Mouse (Mus musculus) stomach, embryonic 16.5 days (tissue): ENCODE data around the gene 4930453N24Rik. TPM values are rescaled to one million over a fixed set of nuclear protein-coding genes. Genes with fewer than 3 reads are reported as not detected.

Experiments
- ATAC-seq: fragments of 200-750 bp; cut with Nextera tagmentation; 2 replicates; pipeline ENCODE4 v1.8.0; 2017; ENCODE audit warnings: moderate number of reproducible peaks, moderate TSS enrichment; ENCODE audit not compliant: insufficient read depth, low FRiP score
- H3K27ac ChIP-seq: fragments of 300-500 bp; sonication (generic); 2 replicates; pipeline ENCODE4 v1.5.1; 2014; ENCODE audit warnings: low read length
- H3K27me3 ChIP-seq: fragments of 300-500 bp; sonication (generic); 2 replicates; pipeline ENCODE4 v1.6.1; 2014; ENCODE audit warnings: low read length, control low read depth, mixed read lengths; ENCODE audit not compliant: control insufficient read depth, insufficient read depth
- H3K36me3 ChIP-seq: fragments of 300-500 bp; sonication (generic); 2 replicates; pipeline ENCODE4 v1.6.1; 2014; ENCODE audit warnings: low read length; ENCODE audit not compliant: control insufficient read depth, insufficient read depth
- H3K4me1 ChIP-seq: fragments of 300-500 bp; sonication (generic); 2 replicates; pipeline ENCODE4 v1.6.1; 2014; ENCODE audit warnings: low read length, control low read depth, mixed read lengths; ENCODE audit not compliant: control insufficient read depth, insufficient read depth
- H3K4me2 ChIP-seq: fragments of 300-500 bp; sonication (generic); 2 replicates; pipeline ENCODE4 v1.6.1; 2014; ENCODE audit warnings: low read depth, low read length, mixed read lengths
- H3K4me3 ChIP-seq: fragments of 300-500 bp; sonication (generic); replicated peaks from 2 replicates; pipeline ENCODE4 v1.5.1; 2014; ENCODE audit warnings: mild to moderate bottlenecking, low read length
- H3K9ac ChIP-seq: fragments of 300-500 bp; sonication (generic); 2 replicates; pipeline ENCODE4 v1.6.1; 2014; ENCODE audit warnings: low read length
- H3K9me3 ChIP-seq: fragments of 300-500 bp; sonication (generic); replicated peaks from 2 replicates; pipeline ENCODE4 v1.6.1; 2016; ENCODE audit warnings: low read length, control low read depth; ENCODE audit not compliant: control insufficient read depth
- WGBS: fragments of 180-500 bp; shearing (Covaris S2); extraction: QIAGEN DNeasy Blood & Tissue Kit; methylation state at CpG from one replicate; pipeline ENCODE4 v1.1.7; 2014; 5-methylcytosine and 5-hydroxymethylcytosine counted together
- polyA plus RNA-seq: library from polyadenylated mRNA; unstranded; fragments of >200 nt; fragmentation: Nextera tagmentation; extraction: Ambion mirVana; gene quantifications from 2 replicates; pipeline ENCODE4 v1.2.1, GENCODE M21; 2015

The 4930453N24Rik gene
- polyA plus RNA-seq, 1 experiment from 2014 or later: 19.4 TPM

DNA sequence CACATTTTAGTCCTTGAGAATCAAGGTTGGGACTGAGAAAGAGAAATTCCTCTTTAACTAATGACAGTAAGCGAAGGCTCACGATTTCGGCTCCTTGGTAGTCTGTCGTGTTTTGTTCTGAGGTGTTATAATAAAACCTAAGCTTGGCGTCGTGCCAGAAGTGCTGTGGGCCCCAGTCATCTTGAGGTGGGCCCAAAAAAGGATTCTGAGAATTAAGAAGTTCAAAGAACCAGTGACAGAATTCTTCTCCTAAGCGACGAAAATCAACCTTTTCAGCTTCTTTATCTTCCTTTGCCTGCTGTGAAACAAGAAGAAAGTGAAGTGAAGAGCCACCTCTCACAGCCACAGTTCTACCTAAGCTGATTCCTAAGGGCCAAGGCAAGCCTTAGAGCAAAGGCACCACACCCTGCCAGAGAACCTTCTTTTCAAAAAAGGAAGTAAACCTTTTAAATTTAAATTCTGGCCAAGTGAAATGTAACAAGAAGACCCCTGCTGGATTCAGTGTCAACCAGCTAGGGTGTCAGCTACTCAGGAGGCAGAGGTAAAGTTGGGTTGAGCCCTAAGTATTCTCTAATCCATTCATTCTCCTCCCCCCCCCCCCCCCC is 4.2 kb downstream of the 4930453N24Rik start:
- Histone ChIP-seq H3K9ac (no peak overlapping the region), H3K4me2 (no peak overlapping the region)

DNA sequence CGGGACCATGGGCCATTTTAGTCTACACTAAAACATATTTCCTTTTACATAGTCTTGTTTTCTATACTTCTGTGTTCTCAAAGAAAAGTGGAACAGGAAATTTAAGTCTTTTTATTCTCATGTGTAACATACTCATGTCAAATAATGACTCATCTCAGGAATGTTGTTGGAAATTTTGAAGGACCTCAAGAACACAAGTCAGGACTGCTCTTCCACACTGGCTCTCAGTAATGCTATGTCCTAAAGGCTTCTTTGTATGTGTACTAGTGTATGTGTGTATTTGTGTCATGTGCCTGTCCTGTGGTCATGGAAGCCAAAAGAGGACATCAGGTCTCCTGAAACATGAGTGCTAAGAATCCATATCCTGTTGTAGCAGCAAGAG is 11.7 kb downstream of the 4930453N24Rik start:
- Histone ChIP-seq H3K4me3 (no peak overlapping the region), H3K27me3 (no peaks in the 10 kb centered on the region), H3K4me2 (no peak overlapping the region), H3K9me3 (peaks cover 9% of the 10 kb centered on the region), H3K9ac (no peak overlapping the region), H3K27ac (peak overlapping the region; percentile 33; the same call in 1 of the 2 replicates), H3K36me3 (peaks cover 11% of the 10 kb centered on the region), H3K4me1 (0 out of 2 replicates have a peak, but pooled peaks cover 6% of the 10 kb centered on the region)
- WGBS: 60% methylated on average over 1 of the region's 1 CpGs
- no peak for ATAC-seq

More for the DNA sequence above, 4.2 kb downstream of the 4930453N24Rik start:
- 88% methylated on average over 8 of the region's 8 CpGs for WGBS
- ATAC-seq: no peak
- peaks cover 9% of the 10 kb centered on the region for H3K9me3 ChIP-seq
- H3K27me3 ChIP-seq: no peaks in the 10 kb centered on the region
- H3K4me1 ChIP-seq: no peaks in the 10 kb centered on the region
- H3K36me3 ChIP-seq: peaks cover 19% of the 10 kb centered on the region
- H3K4me3 ChIP-seq: no peak overlapping the region
- no peak overlapping the region for H3K27ac ChIP-seq

- Histone ChIP-seq H3K4me1 (0 out of 2 replicates have a peak, but pooled peaks cover 6% of the 10 kb centered on the region), H3K9ac (no peak overlapping the region), H3K27me3 (no peaks in the 10 kb centered on the region), H3K4me3 (no peak overlapping the region), H3K27ac (peak overlapping the region; percentile 33; the same call in 1 of the 2 replicates), H3K4me2 (no peak overlapping the region), H3K9me3 (peaks cover 9% of the 10 kb centered on the region), H3K36me3 (peaks cover 10% of the 10 kb centered on the region)
- WGBS: 44% methylated on average over 6 of the region's 6 CpGs
- ATAC-seq: no peak
Observed at GRCm38 (mm10) chr16:64758561-64759244, 12.3 kb downstream of the 4930453N24Rik start.

DNA sequence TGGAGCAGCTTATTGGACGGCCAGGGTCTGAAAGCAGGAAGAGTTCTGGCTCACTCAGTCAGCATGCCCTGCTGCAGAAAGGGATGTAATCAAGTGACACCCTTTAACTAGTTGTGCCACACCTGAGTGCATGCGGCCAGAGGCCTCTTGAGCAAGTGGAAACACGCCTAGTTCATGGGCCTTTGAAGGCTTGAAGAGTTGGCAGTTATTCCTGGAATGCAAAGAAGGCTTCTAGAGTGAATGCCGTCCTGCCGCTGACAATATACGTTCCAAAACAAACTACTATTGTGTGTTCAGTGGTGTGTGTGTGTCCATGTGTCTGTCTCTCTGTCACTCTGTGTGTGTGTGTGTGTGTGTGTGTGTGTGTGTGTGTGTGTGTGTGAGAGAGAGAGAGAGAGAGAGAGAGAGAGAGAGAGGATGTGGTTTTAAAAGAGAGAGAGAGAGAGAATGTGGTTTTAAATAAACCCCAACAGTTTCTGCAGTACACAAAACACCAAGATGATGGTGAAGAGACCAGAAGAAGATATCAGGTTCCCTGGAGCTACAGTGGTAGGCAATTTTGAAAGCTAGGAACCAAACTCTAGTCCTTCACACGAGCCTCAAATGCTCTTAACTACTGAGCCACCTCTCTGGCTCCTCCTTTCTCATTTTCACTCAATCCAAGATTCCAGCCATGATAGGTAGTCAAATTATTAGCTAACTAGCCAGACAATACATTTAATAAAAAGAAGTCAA is 13.1 kb downstream of the 4930453N24Rik start:
- Histone ChIP-seq H3K36me3 (peaks cover 1% of the 10 kb centered on the region), H3K9ac (no peak overlapping the region), H3K4me1 (0 out of 2 replicates have a peak, but pooled peaks cover 6% of the 10 kb centered on the region), H3K27ac (no peak overlapping the region), H3K4me2 (no peak overlapping the region), H3K27me3 (no peaks in the 10 kb centered on the region), H3K9me3 (peaks cover 1% of the 10 kb centered on the region; the same call in 1 of the 2 replicates), H3K4me3 (no peak overlapping the region)
- no peak for ATAC-seq
- 78% methylated on average over 7 of the region's 7 CpGs for WGBS

DNA sequence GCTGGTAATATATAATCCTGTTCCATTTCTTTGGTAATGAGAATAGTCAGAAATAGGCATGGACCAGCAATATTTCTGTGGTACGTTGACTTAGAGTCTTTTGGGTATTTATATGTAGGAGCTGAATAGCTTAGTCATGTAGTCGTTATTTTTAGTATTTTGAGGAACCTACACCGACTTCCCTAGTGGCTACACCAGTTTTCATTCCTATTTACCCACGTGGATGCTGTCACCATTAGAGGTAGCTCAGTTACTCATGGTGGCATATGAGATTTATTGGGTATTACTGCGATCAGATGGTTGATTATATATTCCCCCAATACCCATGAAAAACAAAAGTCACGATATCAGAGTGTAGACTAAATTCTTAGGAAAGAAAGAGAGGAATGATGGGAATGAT is 14.6 kb downstream of the 4930453N24Rik start:
- no peak overlapping the region for H3K27ac ChIP-seq
- no peaks in the 10 kb centered on the region for H3K9me3 ChIP-seq
- H3K27me3 ChIP-seq: no peaks in the 10 kb centered on the region
- H3K4me1 ChIP-seq: 0 out of 2 replicates have a peak, but pooled peaks cover 6% of the 10 kb centered on the region
- 78% methylated on average over 6 of the region's 6 CpGs for WGBS
- no peaks in the 10 kb centered on the region for H3K36me3 ChIP-seq
- no peak overlapping the region for H3K4me2 ChIP-seq
- no peak for ATAC-seq
- no peak overlapping the region for H3K4me3 ChIP-seq
- no peak overlapping the region for H3K9ac ChIP-seq

- Histone ChIP-seq H3K9me3 (no peaks in the 10 kb centered on the region), H3K36me3 (no peaks in the 10 kb centered on the region), H3K9ac (no peak overlapping the region), H3K27me3 (no peaks in the 10 kb centered on the region), H3K4me3 (no peak overlapping the region), H3K27ac (no peak overlapping the region), H3K4me2 (no peak overlapping the region), H3K4me1 (0 out of 2 replicates have a peak, but pooled peaks cover 6% of the 10 kb centered on the region)
- 31% methylated on average over 3 of the region's 3 CpGs for WGBS
- ATAC-seq: no peak
Observed at GRCm38 (mm10) chr16:64754743-64755139, 16.2 kb downstream of the 4930453N24Rik start.

DNA sequence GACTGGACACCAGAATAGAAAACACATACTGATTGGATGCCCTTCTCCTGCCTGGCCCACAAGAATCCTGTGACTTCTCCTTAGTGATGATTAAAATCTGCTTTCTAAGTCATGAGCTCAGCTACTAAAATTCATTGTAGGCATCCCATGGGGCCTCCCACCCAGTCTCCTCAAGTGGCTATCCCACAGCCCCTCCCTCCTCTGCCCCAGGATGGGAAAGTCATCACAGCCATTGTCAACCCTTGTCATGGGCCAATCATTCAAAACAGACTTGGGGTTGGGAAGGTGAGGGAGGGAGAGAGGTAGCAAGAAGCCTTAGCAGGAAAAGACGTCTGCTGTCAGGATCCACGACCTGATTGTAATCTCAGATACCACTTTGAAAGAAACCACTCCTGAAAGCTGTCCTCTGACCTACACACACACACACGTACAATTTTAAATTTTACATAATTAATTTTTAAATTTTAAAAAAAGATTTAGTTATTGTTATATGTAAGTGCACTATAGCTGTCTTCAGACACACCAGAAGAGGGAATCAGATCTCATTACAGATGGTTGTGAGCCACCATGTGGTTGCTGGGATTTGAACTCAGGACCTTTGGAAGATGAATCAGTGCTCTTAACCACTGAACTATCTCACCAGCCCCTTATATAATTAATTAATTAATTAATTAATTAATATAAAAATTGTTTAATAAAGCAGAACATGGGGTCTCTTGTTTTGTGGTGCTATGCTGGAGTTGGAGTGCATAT is 16.8 kb downstream of the 4930453N24Rik start:
- 56% methylated on average over 3 of the region's 3 CpGs for WGBS
- H3K9ac ChIP-seq: no peak overlapping the region
- H3K4me1 ChIP-seq: 0 out of 2 replicates have a peak, but pooled peaks cover 3% of the 10 kb centered on the region
- ATAC-seq: no peak
- no peaks in the 10 kb centered on the region for H3K9me3 ChIP-seq
- H3K27me3 ChIP-seq: no peaks in the 10 kb centered on the region
- H3K4me2 ChIP-seq: no peak overlapping the region
- H3K27ac ChIP-seq: no peak overlapping the region
- H3K4me3 ChIP-seq: no peak overlapping the region
- no peaks in the 10 kb centered on the region for H3K36me3 ChIP-seq

DNA sequence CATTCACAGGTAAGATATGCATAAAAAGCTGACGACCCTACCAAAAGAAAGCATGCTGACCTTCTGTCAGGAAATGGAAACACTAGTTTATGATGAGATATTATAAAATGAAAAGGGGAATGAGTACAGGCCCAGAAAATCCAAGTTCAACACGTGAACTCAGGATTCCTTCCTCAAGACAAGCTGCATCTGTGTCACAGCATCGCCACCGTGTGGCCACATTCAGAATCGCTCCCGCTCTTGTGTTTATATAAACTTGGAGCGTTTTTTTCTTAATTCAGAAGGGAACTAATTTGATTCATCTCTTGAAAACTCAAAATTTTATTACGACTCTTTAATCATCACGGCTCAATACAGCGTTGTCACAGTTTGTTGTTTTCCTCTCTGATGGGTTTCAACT is 22.7 kb downstream of the 4930453N24Rik start:
- Histone ChIP-seq H3K9me3 (no peaks in the 10 kb centered on the region), H3K4me2 (no peak overlapping the region), H3K27me3 (no peaks in the 10 kb centered on the region), H3K4me1 (no peaks in the 10 kb centered on the region), H3K36me3 (no peaks in the 10 kb centered on the region), H3K27ac (no peak overlapping the region), H3K4me3 (no peak overlapping the region), H3K9ac (no peak overlapping the region)
- 8% methylated on average over 10 of the region's 10 CpGs for WGBS
- no peak for ATAC-seq
